Mouse (Mus musculus) liver, postnatal 0 days (tissue): ENCODE measurements around the gene Ift22. TPM values are rescaled to one million over a fixed set of nuclear protein-coding genes. Genes with fewer than 3 reads are reported as not detected.
"Not testable (repeated sequence)": the region's sequence is repeated elsewhere in the genome, so short reads cannot be mapped to it uniquely, and the experiment has no call there.

Source experiments
- ATAC-seq: fragments of 200-750 bp; cut with Nextera tagmentation; 2 replicates; pipeline ENCODE4 v1.8.0; 2017; ENCODE audit warnings: mild to moderate bottlenecking, moderate library complexity
- DNase-seq: peaks from one replicate; pipeline ENCODE4 v3.0.0-alpha.2; 2016
- H3K27ac ChIP-seq: fragments of 300-500 bp; sonication (generic); 2 replicates; pipeline ENCODE4 v1.5.1; 2014; ENCODE audit warnings: antibody characterized with exemption, moderate library complexity, mild to moderate bottlenecking, low read depth
- H3K27me3 ChIP-seq: fragments of 300-500 bp; sonication (generic); 2 replicates; pipeline ENCODE4 v1.6.1; 2014; ENCODE audit warnings: low read length, control low read depth, mixed read lengths; ENCODE audit not compliant: insufficient read depth
- H3K36me3 ChIP-seq: fragments of 300-500 bp; sonication (generic); replicated peaks from 2 replicates; pipeline ENCODE4 v1.6.1; 2014; ENCODE audit warnings: mild to moderate bottlenecking, control low read depth, low read length, moderate library complexity, mixed read lengths; ENCODE audit not compliant: insufficient read depth
- H3K4me1 ChIP-seq: fragments of 300-500 bp; sonication (generic); 2 replicates; pipeline ENCODE4 v1.6.1; 2014; ENCODE audit warnings: antibody characterized with exemption, mild to moderate bottlenecking, control low read depth; ENCODE audit not compliant: insufficient read depth
- H3K4me2 ChIP-seq: fragments of 300-500 bp; sonication (generic); 2 replicates; pipeline ENCODE4 v1.6.1; 2014; ENCODE audit warnings: low read depth, mild to moderate bottlenecking, low read length, moderate library complexity, mixed read lengths
- H3K4me3 ChIP-seq: fragments of 300-500 bp; sonication (generic); 2 replicates; pipeline ENCODE4 v1.5.1; 2014; ENCODE audit warnings: low read depth, low read length
- H3K9ac ChIP-seq: fragments of 300-500 bp; sonication (generic); replicated peaks from 2 replicates; pipeline ENCODE4 v1.6.1; 2014; ENCODE audit warnings: mild to moderate bottlenecking, moderate library complexity
- H3K9me3 ChIP-seq: fragments of 300-500 bp; sonication (generic); 2 replicates; pipeline ENCODE4 v1.6.1; 2016; ENCODE audit warnings: mild to moderate bottlenecking, control low read depth, low read length, mixed read lengths
- CTCF ChIP-seq: sonication (generic); IDR thresholded peaks from 2 replicates; pipeline ENCODE4 v1.5.1; 2016; ENCODE audit warnings: antibody characterized with exemption, low read depth
- EP300 ChIP-seq: IDR thresholded peaks from 2 replicates; pipeline ENCODE4 v1.6.1; 2016; ENCODE audit warnings: antibody characterized with exemption, low read depth, mild to moderate bottlenecking
- WGBS: fragments of 180-500 bp; shearing (Covaris S2); extraction: QIAGEN DNeasy Blood & Tissue Kit; methylation state at CpG from one replicate; pipeline ENCODE4 v1.1.7; 2014; ENCODE audit not compliant: insufficient replicate concordance; 5-methylcytosine and 5-hydroxymethylcytosine counted together
- polyA plus RNA-seq: library from polyadenylated mRNA; unstranded; fragments of >200 nt; fragmentation: Nextera tagmentation; extraction: Ambion mirVana; gene quantifications from 2 replicates; pipeline ENCODE4 v1.2.1, GENCODE M21; 2015

Gene Ift22
- polyA plus RNA-seq, 1 experiment from 2014 or later, result 9.8 TPM

GRCm38 (mm10) chr5:136933930-136934329, 26.0 kb downstream of the Ift22 start:
- H3K9me3 ChIP-seq, result no peaks in the 10 kb centered on the region
- H3K4me3 ChIP-seq, result no peak overlapping the region
- ATAC-seq, result no peak
- H3K27ac ChIP-seq, result no peak overlapping the region
- H3K9ac ChIP-seq, result no peak overlapping the region
- no peak for DNase-seq
- H3K4me1 ChIP-seq, result 0 out of 2 replicates have a peak, but pooled peaks cover 2% of the 10 kb centered on the region
- WGBS, result 76% methylated on average over 6 of the region's 6 CpGs
- H3K4me2 ChIP-seq, result no peak overlapping the region
- no peak for TF ChIP-seq CTCF
- TF ChIP-seq EP300, result no peak
- H3K36me3 ChIP-seq, result no peaks in the 10 kb centered on the region
- H3K27me3 ChIP-seq, result no peaks in the 10 kb centered on the region

- Histone ChIP-seq H3K4me2 (no peak overlapping the region), H3K36me3 (no peaks in the 10 kb centered on the region), H3K4me3 (no peak overlapping the region), H3K27ac (no peak overlapping the region), H3K9me3 (peaks cover 3% of the 10 kb centered on the region; the same call in 1 of the 2 replicates), H3K27me3 (no peaks in the 10 kb centered on the region), H3K9ac (no peak overlapping the region), H3K4me1 (no peaks in the 10 kb centered on the region)
- 54% methylated on average over 7 of the region's 7 CpGs for WGBS
- peak; percentile 27 for DNase-seq
- no peak for TF ChIP-seq EP300
- TF ChIP-seq CTCF, result peak; percentile 65
- ATAC-seq, result no peak
Measured at GRCm38 (mm10) chr5:136935905-136936695, 28.1 kb downstream of the Ift22 start.

GRCm38 (mm10) chr5:136936750-136937149, 28.8 kb downstream of the Ift22 start:
- no peak overlapping the region for H3K4me2 ChIP-seq
- WGBS, result 82% methylated on average over 6 of the region's 6 CpGs
- no peak overlapping the region for H3K9ac ChIP-seq
- H3K4me3 ChIP-seq, result no peak overlapping the region
- no peaks in the 10 kb centered on the region for H3K4me1 ChIP-seq
- H3K36me3 ChIP-seq, result no peaks in the 10 kb centered on the region
- H3K9me3 ChIP-seq, result peaks cover 3% of the 10 kb centered on the region; the same call in 1 of the 2 replicates
- H3K27ac ChIP-seq, result no peak overlapping the region
- DNase-seq, result no peak
- no peak for TF ChIP-seq EP300
- no peak for TF ChIP-seq CTCF
- no peaks in the 10 kb centered on the region for H3K27me3 ChIP-seq
- no peak for ATAC-seq

GRCm38 (mm10) chr5:136937621-136938020, 29.7 kb downstream of the Ift22 start:
- Histone ChIP-seq H3K27me3 (no peaks in the 10 kb centered on the region), H3K9me3 (peaks cover 3% of the 10 kb centered on the region; the same call in 1 of the 2 replicates), H3K36me3 (no peaks in the 10 kb centered on the region), H3K4me1 (no peaks in the 10 kb centered on the region), H3K27ac (no peak overlapping the region), H3K4me3 (no peak overlapping the region), H3K4me2 (no peak overlapping the region), H3K9ac (no peak overlapping the region)
- no peak for TF ChIP-seq CTCF
- TF ChIP-seq EP300, result no peak
- WGBS, result 78% methylated on average over 5 of the region's 5 CpGs
- no peak for DNase-seq
- ATAC-seq, result no peak

- Histone ChIP-seq H3K36me3 (no peaks in the 10 kb centered on the region), H3K27me3 (no peaks in the 10 kb centered on the region), H3K9ac (no peak overlapping the region), H3K27ac (no peak overlapping the region), H3K9me3 (peaks cover 3% of the 10 kb centered on the region; the same call in 1 of the 2 replicates), H3K4me1 (no peaks in the 10 kb centered on the region), H3K4me3 (no peak overlapping the region), H3K4me2 (no peak overlapping the region)
- WGBS, result 71% methylated on average over 7 of the region's 7 CpGs
- TF ChIP-seq CTCF (peak; percentile 62), EP300 (no peak)
- ATAC-seq (no peak), DNase-seq (peak; percentile 36)
Measured at GRCm38 (mm10) chr5:136939284-136939683, 31.3 kb downstream of the Ift22 start.

GRCm38 (mm10) chr5:136940029-136940428, 32.1 kb downstream of the Ift22 start:
- not testable (repeated sequence) for H3K27ac ChIP-seq, H3K36me3 ChIP-seq, DNase-seq, ATAC-seq, H3K4me1 ChIP-seq, H3K27me3 ChIP-seq, H3K9me3 ChIP-seq, H3K4me3 ChIP-seq, H3K9ac ChIP-seq, H3K4me2 ChIP-seq
- 80% methylated on average over 6 of the region's 6 CpGs for WGBS
